Comparison of ENCODE assay signal across 8 mouse cellular contexts in the genomic region with DNA sequence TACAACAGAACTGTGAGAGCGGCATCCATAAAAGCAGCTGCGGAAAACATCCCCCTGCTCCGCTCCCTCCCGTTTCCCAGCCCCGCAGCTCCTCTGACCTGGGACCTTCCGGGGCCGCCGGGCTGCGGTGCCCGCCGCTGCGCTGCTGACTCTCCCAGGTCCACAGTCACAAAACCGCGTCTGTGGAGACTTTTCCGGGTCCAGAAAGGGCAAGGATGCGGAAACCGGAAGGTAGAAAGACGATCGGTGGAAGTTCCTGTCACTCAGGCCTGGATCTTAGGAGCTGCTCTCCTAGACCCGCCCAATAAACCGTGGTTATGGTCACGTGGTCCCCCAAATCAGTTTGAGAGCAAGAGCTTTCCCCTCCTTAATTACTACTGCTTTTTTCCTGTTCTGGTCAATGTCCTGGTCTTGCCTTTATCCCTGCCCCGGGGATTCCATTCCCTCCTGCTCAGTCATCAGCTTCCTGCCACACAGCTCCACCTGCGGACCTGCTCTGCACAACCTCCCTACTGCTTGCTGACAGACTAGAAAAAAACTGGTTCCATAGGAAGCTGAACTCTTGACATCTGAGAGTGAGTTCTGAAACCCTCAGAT. TPM values are rescaled to one million over a fixed set of nuclear protein-coding genes. Genes with fewer than 3 reads are reported as not detected.
DNase-seq lines count a peak whose midpoint lies in the region; ATAC-seq lines count a peak whose summit lies in the region.
"Not testable (repeated sequence)": the region's sequence is repeated elsewhere in the genome, so short reads cannot be mapped to it uniquely, and the experiment has no call there.

A gene (minus strand): TSS at position 471 of the 597 bp plus-strand sequence.

- H3K4me3 ChIP-seq in hindbrain, embryonic 12.5 days = peak within 1 kb of the TSS; percentile 69

- peak within 1 kb of the TSS; percentile 72 for H3K4me2 ChIP-seq in hindbrain, embryonic 12.5 days (replicated peaks)

- peak; percentile 80 for DNase-seq in NIH3T3 (ENCODE audit: low read depth)
- peak; percentile 81 to 82 for DNase-seq in cerebellum, postnatal 10 days
- peak; percentile 28 to 60 for DNase-seq in frontal cortex, postnatal 10 days (ENCODE audit: low spot score in 2 of 2)
- peak; percentile 54 to 66 for DNase-seq in layer of hippocampus, postnatal 14 days (ENCODE audit: low spot score in 2 of 2)
- DNase-seq in lung, postnatal 10 days = peak; percentile 80
- DNase-seq in ovary, postnatal 14 days (ENCODE audit: low spot score) = peak; percentile 41
- DNase-seq in thymus, postnatal 25 days = peak; percentile 76

- peak within 1 kb of the TSS; percentile 40; the same call in 1 of the 2 replicates for H3K27ac ChIP-seq in hindbrain, embryonic 12.5 days

- not testable (repeated sequence) for H3K36me3 ChIP-seq in hindbrain, embryonic 12.5 days

- ATAC-seq in hindbrain, embryonic 12.5 days (ENCODE audit: low FRiP score) = peak; percentile 98

- WGBS in hindbrain, embryonic 12.5 days = under 1% methylated on average over 24 of the region's 24 CpGs

- not testable (repeated sequence) for H3K4me1 ChIP-seq in hindbrain, embryonic 12.5 days

- not testable (repeated sequence) for H3K27me3 ChIP-seq in hindbrain, embryonic 12.5 days

- peak within 1 kb of the TSS; percentile 73 for H3K9ac ChIP-seq in hindbrain, embryonic 12.5 days

- H3K9me3 ChIP-seq in hindbrain, embryonic 12.5 days (replicated peaks) = not testable (repeated sequence)

RNA-seq across cellular contexts. Expression of the gene that starts here (rescaled TPM):
- polyA plus RNA-seq in hindbrain, embryonic 12.5 days (2016; fragmentation: Nextera tagmentation; extraction: Ambion mirVana) = 9.2 and 10.9 TPM in 2 replicates
- total RNA-seq in layer of hippocampus, postnatal 14 days (2021) = 1 to 10 TPM; 4.0 to 4.9 TPM

Comparison
In these comparisons a context has a peak if more than half of its experiments do, and no peak if none do; other contexts are left out.
1. Peak in every context shown above with its lines: DNase-seq, ATAC-seq, H3K4me3 ChIP-seq and H3K27ac ChIP-seq.